Mouse (Mus musculus) spleen, adult 2 months (tissue): ENCODE data around the gene Arhgef26. TPM values are rescaled to one million over a fixed set of nuclear protein-coding genes. Genes with fewer than 3 reads are reported as not detected.
A peak's percentile ranks its signal among the peaks of the same experiment; 100 is the strongest.

Experiments
- DNase-seq, 2 experiments: peaks; one replicate each; pipeline versions ENCODE4 v3.0.0 to v3.0.0-alpha.2; 2012 to 2021; ENCODE audit warnings: low spot score in 2 of 2, low read depth in 1 of 2
- H3K27ac ChIP-seq: fragments of 200-500 bp; 2 replicates; pipeline ENCODE4 v1.5.1; 2012; ENCODE audit warnings: low read length, inconsistent platforms; ENCODE audit not compliant: insufficient read depth
- H3K27me3 ChIP-seq: fragments of 200-500 bp; 2 replicates; pipeline ENCODE4 v1.6.1; 2012; ENCODE audit warnings: mild to moderate bottlenecking, moderate library complexity, low read length, inconsistent platforms; ENCODE audit not compliant: control insufficient read depth, insufficient read depth
- H3K36me3 ChIP-seq: fragments of 200-500 bp; 2 replicates; pipeline ENCODE4 v1.6.1; 2012; ENCODE audit warnings: mild to moderate bottlenecking, low read length, inconsistent platforms; ENCODE audit not compliant: control insufficient read depth, insufficient read depth
- H3K4me1 ChIP-seq: fragments of 200-500 bp; 2 replicates; pipeline ENCODE4 v1.6.1; 2011; ENCODE audit warnings: inconsistent platforms; ENCODE audit not compliant: control insufficient read depth, insufficient read depth, insufficient read length
- H3K4me3 ChIP-seq: fragments of 200-500 bp; 2 replicates; pipeline ENCODE4 v1.5.1; 2011; ENCODE audit warnings: mild to moderate bottlenecking, inconsistent platforms; ENCODE audit not compliant: insufficient read depth, insufficient read length; ENCODE audit errors: extremely low read depth
- CTCF ChIP-seq: fragments of 200-500 bp; IDR thresholded peaks from 2 replicates; pipeline ENCODE4 v1.5.1; 2011; ENCODE audit warnings: mild to moderate bottlenecking, inconsistent platforms; ENCODE audit not compliant: insufficient read depth, insufficient read length, insufficient replicate concordance; ENCODE audit errors: extremely low read depth
- POLR2A ChIP-seq: fragments of 200-500 bp; IDR thresholded peaks from 2 replicates; pipeline ENCODE4 v1.6.1; 2011; ENCODE audit warnings: low read depth, low read length, inconsistent platforms
- WGBS: fragments of 180-500 bp; shearing (Covaris S2); methylation state at CpG from one replicate; pipeline ENCODE4 v1.1.7; 2018; 5-methylcytosine and 5-hydroxymethylcytosine counted together
- polyA plus RNA-seq: library from polyadenylated mRNA; depleted of rRNA; stranded (reverse); fragments of >200 nt; gene quantifications from 2 replicates; pipeline ENCODE4 v1.2.3, GENCODE M21; 2012

Arhgef26 gene
- polyA plus RNA-seq, 1 experiment = 0.42 TPM

DNA sequence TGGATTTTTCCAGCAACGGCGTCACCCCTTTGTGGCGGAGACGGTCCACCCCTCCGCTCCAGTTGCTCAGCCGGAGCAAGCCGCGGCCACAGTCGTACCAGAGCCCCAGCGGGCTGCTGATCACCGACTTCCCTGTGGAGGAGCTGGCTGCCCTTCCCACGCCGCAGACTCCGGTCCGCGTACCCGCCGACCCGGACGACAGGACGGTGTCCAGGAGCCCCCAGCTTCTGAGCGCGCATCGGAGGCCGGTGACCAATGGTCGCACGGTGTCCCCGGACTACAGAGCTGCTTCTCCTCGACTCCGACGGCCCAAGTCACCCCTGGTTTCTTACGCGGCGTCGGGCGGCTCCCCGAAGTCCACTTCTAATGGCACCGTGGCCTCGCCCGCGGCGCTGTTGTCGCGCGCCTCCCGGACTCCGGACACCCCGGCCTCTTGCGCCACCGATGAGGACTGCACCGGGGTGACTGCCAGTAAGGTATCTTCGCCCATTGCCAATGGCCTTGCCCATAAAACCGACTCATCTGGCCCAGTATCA lies 1.4 kb downstream of the Arhgef26 start:
- DNase-seq = no peak
- Histone ChIP-seq H3K27ac (no peak overlapping the region), H3K27me3 (peaks cover 16% of the 10 kb centered on the region), H3K4me1 (peaks cover 2% of the 10 kb centered on the region; the same call in 1 of the 2 replicates), H3K36me3 (no peaks in the 10 kb centered on the region), H3K4me3 (peak overlapping the region; percentile 52; the same call in 1 of the 2 replicates)
- TF ChIP-seq CTCF (no peak), POLR2A (no peak)
- 8% methylated on average over 47 of the region's 53 CpGs for WGBS

DNA sequence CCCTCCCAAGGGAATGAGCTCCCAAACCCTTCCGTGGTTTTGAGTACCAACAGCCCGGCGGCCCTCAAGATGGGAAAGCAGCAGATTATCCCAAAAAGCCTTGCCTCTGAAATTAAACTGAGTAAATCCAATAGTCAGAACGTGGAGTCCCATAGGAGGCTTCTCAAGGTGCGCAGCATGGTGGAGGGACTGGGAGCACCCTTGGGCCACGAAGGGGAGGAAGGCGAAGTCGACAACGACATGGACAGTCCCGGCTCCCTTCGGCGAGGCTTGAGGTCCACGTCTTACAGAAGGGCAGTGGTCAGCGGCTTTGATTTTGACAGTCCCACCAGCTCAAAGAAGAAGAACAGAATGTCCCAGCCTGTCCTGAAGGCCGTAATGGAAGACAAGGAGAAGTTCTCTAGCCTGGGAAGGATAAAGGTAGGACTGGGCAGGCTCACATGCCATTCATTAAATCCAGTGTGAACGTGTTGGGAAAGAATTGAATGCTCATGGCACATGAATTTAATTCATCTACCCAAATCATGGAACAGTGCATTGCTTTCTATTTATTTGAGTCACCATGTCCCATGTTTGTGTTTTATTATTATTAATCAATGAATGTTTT lies 2.1 kb downstream of the Arhgef26 start:
- H3K27me3 ChIP-seq = peaks cover 16% of the 10 kb centered on the region
- no peak overlapping the region for H3K27ac ChIP-seq
- WGBS = 63% methylated on average over 16 of the region's 16 CpGs
- peaks cover 2% of the 10 kb centered on the region; the same call in 1 of the 2 replicates for H3K4me1 ChIP-seq
- TF ChIP-seq CTCF (no peak), POLR2A (no peak)
- H3K4me3 ChIP-seq = no peak overlapping the region; the same call in 1 of the 2 replicates
- DNase-seq = no peak
- H3K36me3 ChIP-seq = no peaks in the 10 kb centered on the region

DNA sequence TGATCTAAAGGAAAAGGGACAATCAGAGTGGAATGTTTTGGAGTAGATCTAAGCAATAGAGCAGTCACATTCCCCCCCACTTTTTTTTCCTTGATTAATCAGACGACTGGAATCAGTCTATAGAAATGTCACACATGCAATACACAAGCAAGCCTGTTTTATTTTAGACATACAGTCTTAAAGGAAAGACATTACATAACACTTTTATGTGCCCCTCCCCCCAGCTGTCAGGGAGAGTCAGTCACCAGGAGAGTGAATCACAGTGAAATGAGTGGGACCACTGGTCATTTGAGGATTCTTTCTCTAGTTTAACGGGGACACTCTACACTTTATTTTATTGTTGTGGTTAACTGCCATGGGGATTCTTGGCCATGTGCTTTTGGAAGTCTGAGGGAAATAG lies 2.7 kb downstream of the Arhgef26 start:
- Histone ChIP-seq H3K4me1 (peaks cover 2% of the 10 kb centered on the region; the same call in 1 of the 2 replicates), H3K4me3 (no peak overlapping the region), H3K27ac (no peak overlapping the region), H3K36me3 (no peaks in the 10 kb centered on the region), H3K27me3 (peaks cover 16% of the 10 kb centered on the region)
- TF ChIP-seq CTCF = no peak
- TF ChIP-seq POLR2A = no peak
- no peak for DNase-seq
- WGBS = 81% methylated on average over 2 of the region's 2 CpGs

DNA sequence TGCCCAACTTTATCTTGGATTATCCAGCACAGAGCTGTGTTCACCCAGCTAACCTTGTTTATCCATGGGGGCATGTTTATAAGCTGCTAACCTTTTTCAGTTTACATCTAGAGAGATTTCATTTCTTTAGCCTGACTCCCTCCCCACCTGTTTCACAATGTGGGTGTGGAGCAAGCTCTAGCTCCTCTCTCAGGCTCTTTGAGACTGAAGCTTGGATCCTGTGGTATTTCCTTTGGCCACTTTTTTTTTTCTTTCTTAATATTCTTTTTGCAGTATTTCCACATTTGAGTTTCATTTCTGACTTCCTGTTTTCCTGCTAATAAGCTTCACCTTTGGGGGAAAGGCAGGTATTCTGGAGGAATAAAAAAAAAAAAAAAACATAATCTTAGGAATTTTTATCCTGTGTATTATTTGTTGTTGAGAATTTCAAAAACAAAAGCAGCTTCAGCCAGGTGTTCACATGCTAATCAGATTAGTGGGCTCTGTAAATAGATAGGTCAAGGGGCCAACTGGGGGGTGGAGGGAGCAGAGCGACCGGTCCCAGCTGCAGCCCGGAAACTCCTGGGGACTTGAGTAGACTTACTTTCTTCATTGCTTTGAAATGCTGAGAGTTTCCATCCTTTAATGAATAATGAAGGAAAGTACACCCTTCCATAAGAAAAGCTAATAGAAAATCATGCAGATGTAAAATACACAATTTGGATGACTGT lies 3.5 kb downstream of the Arhgef26 start:
- H3K27ac ChIP-seq = no peak overlapping the region
- no peaks in the 10 kb centered on the region for H3K36me3 ChIP-seq
- H3K27me3 ChIP-seq = peaks cover 16% of the 10 kb centered on the region
- WGBS = 91% methylated on average over 3 of the region's 3 CpGs
- DNase-seq = no peak
- H3K4me3 ChIP-seq = no peak overlapping the region
- TF ChIP-seq CTCF = no peak
- H3K4me1 ChIP-seq = peaks cover 2% of the 10 kb centered on the region; the same call in 1 of the 2 replicates

DNA sequence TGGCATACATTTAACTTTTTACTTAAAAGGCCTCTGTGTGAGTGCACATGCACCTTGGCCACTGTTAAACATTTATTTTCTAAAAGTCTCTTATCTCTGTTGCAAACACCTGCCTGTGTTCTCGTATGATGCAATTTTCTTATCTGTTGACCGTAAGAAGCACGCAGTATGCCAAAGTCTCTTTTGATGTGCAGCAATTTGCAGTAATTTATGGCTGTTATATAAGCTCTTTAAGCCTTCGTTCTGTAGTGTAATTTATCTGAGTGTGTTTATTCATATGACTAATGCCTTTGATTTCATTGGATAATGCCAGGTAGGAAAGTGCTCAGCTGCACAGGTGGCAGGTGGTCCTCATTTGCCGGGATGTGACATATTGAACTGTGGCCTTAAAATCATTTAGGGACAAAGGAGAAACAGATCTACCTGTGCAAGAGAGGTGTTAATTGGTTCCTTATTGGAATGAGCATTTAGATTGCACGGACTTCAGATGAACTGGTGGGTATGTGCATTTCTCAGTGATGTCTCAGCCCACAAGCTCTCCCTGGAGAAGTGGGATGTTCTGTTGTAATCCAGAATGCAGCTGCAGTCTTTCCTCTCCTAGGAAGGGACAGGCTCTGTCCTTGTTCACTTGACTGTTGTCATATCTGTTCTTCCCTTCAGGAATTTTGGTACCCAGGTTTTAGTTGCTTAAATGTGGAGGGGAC lies 10.5 kb downstream of the Arhgef26 start:
- DNase-seq = no peak
- TF ChIP-seq CTCF (no peak), POLR2A (no peak)
- no peak overlapping the region for H3K4me3 ChIP-seq
- no peak overlapping the region for H3K27ac ChIP-seq
- H3K36me3 ChIP-seq = no peaks in the 10 kb centered on the region
- H3K4me1 ChIP-seq = no peaks in the 10 kb centered on the region
- H3K27me3 ChIP-seq = no peaks in the 10 kb centered on the region
- 87% methylated on average over 6 of the region's 6 CpGs for WGBS

DNA sequence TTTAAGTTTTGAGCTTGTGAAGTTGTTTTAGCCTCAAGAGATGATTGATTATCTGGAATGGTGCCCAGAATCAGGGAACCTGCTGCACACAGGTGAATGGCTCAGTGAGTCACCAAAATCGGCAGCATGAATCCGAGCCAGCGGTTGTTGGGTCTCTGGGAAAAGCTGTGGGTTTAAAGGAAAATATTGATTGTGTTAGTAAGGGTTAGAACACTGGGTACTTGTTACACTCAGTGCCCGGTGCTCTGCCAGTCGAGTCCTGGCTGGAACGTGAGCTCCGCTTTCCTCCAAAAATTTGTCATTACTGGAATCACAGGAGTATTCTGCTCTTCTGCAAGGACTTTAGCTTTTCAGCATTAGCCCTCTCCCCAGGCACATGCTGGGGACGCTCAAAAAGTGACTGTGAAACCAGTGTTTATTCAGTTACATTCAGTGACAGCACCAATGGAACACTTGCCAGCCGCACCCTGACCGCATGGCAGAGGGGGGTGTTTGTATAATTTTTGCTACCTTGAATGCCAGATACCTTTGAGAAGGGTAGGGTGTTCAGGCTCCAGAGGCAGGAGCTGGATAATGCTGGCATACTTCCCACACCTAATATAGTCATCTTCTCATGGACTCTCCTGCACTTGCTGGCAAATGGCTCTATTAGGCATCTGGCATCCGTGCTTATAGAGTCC lies 11.2 kb downstream of the Arhgef26 start:
- DNase-seq = no peak
- Histone ChIP-seq H3K27me3 (no peaks in the 10 kb centered on the region), H3K36me3 (no peaks in the 10 kb centered on the region), H3K27ac (no peak overlapping the region), H3K4me3 (no peak overlapping the region), H3K4me1 (no peaks in the 10 kb centered on the region)
- no peak for TF ChIP-seq POLR2A
- no peak for TF ChIP-seq CTCF
- WGBS = 90% methylated on average over 11 of the region's 11 CpGs
